Mouse (Mus musculus) right cerebral cortex, postnatal 4 days (tissue): ENCODE measurements around the gene Cldn4.
A peak's percentile ranks its signal among the peaks of the same experiment; 100 is the strongest.
"Not testable (repeated sequence)": the region's sequence is repeated elsewhere in the genome, so short reads cannot be mapped to it uniquely, and the experiment has no call there.

Source experiments
- DNase-seq: peaks from one replicate; pipeline ENCODE4 v3.0.0-alpha.2; 2022

Cldn4 gene

GRCm38 (mm10) chr5:134946857-134947255 is at the start of gene Cldn4:
TSS of gene Cldn4 (minus strand) at chr5:134946934.
- DNase-seq: no peak

GRCm38 (mm10) chr5:134992566-134992965 is 45.8 kb upstream of the Cldn4 start:
- DNase-seq: no peak

- DNase-seq: no peak
Observed at GRCm38 (mm10) chr5:134989741-134990140, 43.0 kb upstream of the Cldn4 start.

GRCm38 (mm10) chr5:134989166-134989565 is 42.4 kb upstream of the Cldn4 start:
- DNase-seq: no peak

GRCm38 (mm10) chr5:134986298-134987268 is 39.8 kb upstream of the Cldn4 start:
- peak; percentile 53 for DNase-seq

GRCm38 (mm10) chr5:134985633-134986297 is 39.0 kb upstream of the Cldn4 start, which contains the start of gene Cldn3:
TSS of gene Cldn3 (plus strand) at chr5:134986214.
- peak; percentile 31 for DNase-seq

- no peak for DNase-seq
Observed at GRCm38 (mm10) chr5:134983771-134984170, 37.0 kb upstream of the Cldn4 start.

GRCm38 (mm10) chr5:134983111-134983510 is 36.4 kb upstream of the Cldn4 start:
- DNase-seq: no peak

- no peak for DNase-seq
Observed at GRCm38 (mm10) chr5:134981149-134981548, 34.4 kb upstream of the Cldn4 start.

GRCm38 (mm10) chr5:134977837-134978236 is 31.1 kb upstream of the Cldn4 start:
- DNase-seq: no peak

- no peak for DNase-seq
Observed at GRCm38 (mm10) chr5:134976577-134977250, 30.0 kb upstream of the Cldn4 start.

GRCm38 (mm10) chr5:134976164-134976563 is 29.4 kb upstream of the Cldn4 start:
- DNase-seq: no peak

- DNase-seq: no peak
Observed at GRCm38 (mm10) chr5:134974921-134975320, 28.2 kb upstream of the Cldn4 start.

- no peak for DNase-seq
Observed at GRCm38 (mm10) chr5:134974294-134974693, 27.6 kb upstream of the Cldn4 start.

GRCm38 (mm10) chr5:134973526-134973925 is 26.8 kb upstream of the Cldn4 start:
- DNase-seq: no peak

GRCm38 (mm10) chr5:134973081-134973480 is 26.3 kb upstream of the Cldn4 start:
- no peak for DNase-seq

- DNase-seq: no peak
Observed at GRCm38 (mm10) chr5:134970671-134971070, 23.9 kb upstream of the Cldn4 start.

GRCm38 (mm10) chr5:134967164-134967944 is 20.6 kb upstream of the Cldn4 start:
- no peak for DNase-seq

- peak; percentile 22 for DNase-seq
Observed at GRCm38 (mm10) chr5:134965852-134966821, 19.4 kb upstream of the Cldn4 start.

GRCm38 (mm10) chr5:134965473-134965851 is 18.7 kb upstream of the Cldn4 start:
- DNase-seq: peak; percentile 65

- not testable (repeated sequence) for DNase-seq
Observed at GRCm38 (mm10) chr5:134964655-134965054, 17.9 kb upstream of the Cldn4 start.
